28 mouse cellular contexts compared by ENCODE assay signal in the genomic region with DNA sequence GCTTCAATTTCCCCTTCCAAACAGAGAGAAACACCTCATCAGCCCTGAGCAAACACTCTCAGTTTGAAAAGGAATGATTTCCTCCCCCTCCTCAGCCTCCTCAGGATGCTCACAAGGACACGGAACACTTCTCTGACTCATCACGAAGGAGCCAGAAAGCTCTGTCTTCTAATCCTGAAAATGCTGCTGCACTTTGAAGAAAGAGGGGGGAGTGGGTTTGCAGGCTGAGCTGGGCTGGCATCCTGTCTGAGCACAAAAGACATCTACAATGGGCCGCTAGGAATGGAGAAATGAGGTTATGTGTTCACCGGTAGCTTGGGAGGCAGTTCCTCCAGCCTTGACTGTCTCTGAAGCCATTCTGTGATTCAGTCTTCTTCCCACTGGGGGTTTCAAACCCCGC.
DNase-seq lines count a peak whose midpoint lies in the region; ATAC-seq lines count a peak whose summit lies in the region.
"Had no signal": no experiment of that assay in that cellular context is flagged by ENCODE, and none has a peak within 500 bp of the region (broad histone marks: within the 10 kb centered on the region; RNA-seq: fewer than 3 reads in every experiment).

No protein-coding gene starts in this region.

- no peak overlapping the region for H3K4me3 ChIP-seq in neural tube, embryonic 15.5 days (replicated peaks)
- H3K4me3 ChIP-seq: embryonic facial prominence, embryonic 13.5 days; forebrain, embryonic 13.5 days; heart, embryonic 12.5 days; hindbrain, embryonic 12.5 days; limb, embryonic 15.5 days; liver, embryonic 15.5 days; lung, embryonic 15.5 days; midbrain, embryonic 10.5 days; neural tube, embryonic 13.5 days had no signal

- no peaks in the 10 kb centered on the region for H3K36me3 ChIP-seq in neural tube, embryonic 15.5 days
- H3K36me3 ChIP-seq: embryonic facial prominence, embryonic 13.5 days; heart, embryonic 12.5 days; hindbrain, embryonic 12.5 days; limb, embryonic 15.5 days; liver, embryonic 15.5 days; lung, embryonic 15.5 days; midbrain, embryonic 10.5 days; neural tube, embryonic 13.5 days had no signal

- H3K4me1 ChIP-seq in neural tube, embryonic 15.5 days: peaks cover 7% of the 10 kb centered on the region; the same call in 1 of the 2 replicates
- H3K4me1 ChIP-seq: embryonic facial prominence, embryonic 13.5 days; heart, embryonic 12.5 days; hindbrain, embryonic 12.5 days; limb, embryonic 15.5 days; liver, embryonic 15.5 days; lung, embryonic 15.5 days; neural tube, embryonic 13.5 days had no signal

- H3K9ac ChIP-seq in neural tube, embryonic 15.5 days (replicated peaks): no peak overlapping the region
- H3K9ac ChIP-seq: embryonic facial prominence, embryonic 13.5 days; forebrain, embryonic 13.5 days; heart, embryonic 12.5 days; hindbrain, embryonic 12.5 days; limb, embryonic 15.5 days; liver, embryonic 15.5 days; lung, embryonic 15.5 days; neural tube, embryonic 13.5 days had no signal

- H3K9me3 ChIP-seq in neural tube, embryonic 15.5 days (replicated peaks): no peaks in the 10 kb centered on the region
- H3K9me3 ChIP-seq: embryonic facial prominence, embryonic 13.5 days; forebrain, embryonic 13.5 days; limb, embryonic 15.5 days; liver, embryonic 15.5 days; lung, embryonic 15.5 days; midbrain, embryonic 10.5 days; neural tube, embryonic 13.5 days had no signal

- peak; percentile 65 for DNase-seq in heart, adult 11 months
- DNase-seq in heart, postnatal 4 days: no peak
- DNase-seq in neural tube, embryonic 10.5 days (ENCODE audit: extremely low spot score, low spot score): no peak
- peak; percentile 63 to 82 for DNase-seq in frontal cortex, adult 2 months (ENCODE audit: extremely low spot score in 1 of 2, low spot score in 1 of 2)
- peak; percentile 57 to 58 for DNase-seq in left cerebral cortex, postnatal 36 days (ENCODE audit: low spot score in 2 of 2)
- DNase-seq in lung, postnatal 36 days: no peak
- DNase-seq in thymus, postnatal 4 days: no peak
- DNase-seq: adrenal gland, postnatal 14 days; cerebellum, adult 11 months; cerebellum, postnatal 14 days; gastrocnemius, postnatal 14 days; heart, adult 18-20 months; heart, postnatal 10 days; kidney, postnatal 25 days; thymus, adult 2 months had no signal

- H3K27ac ChIP-seq in neural tube, embryonic 15.5 days (replicated peaks): 0 out of 2 replicates have a peak overlapping the region, but pooled peaks have one; percentile 18
- H3K27ac ChIP-seq: embryonic facial prominence, embryonic 13.5 days; forebrain, embryonic 13.5 days; hindbrain, embryonic 12.5 days; limb, embryonic 15.5 days; liver, embryonic 15.5 days; lung, embryonic 15.5 days; macrophage; midbrain, embryonic 10.5 days; neural tube, embryonic 13.5 days had no signal

- H3K27me3 ChIP-seq in neural tube, embryonic 15.5 days (replicated peaks): no peaks in the 10 kb centered on the region
- H3K27me3 ChIP-seq: embryonic facial prominence, embryonic 13.5 days; forebrain, embryonic 13.5 days; heart, embryonic 12.5 days; hindbrain, embryonic 12.5 days; limb, embryonic 15.5 days; liver, embryonic 15.5 days; lung, embryonic 15.5 days; neural tube, embryonic 13.5 days had no signal

- no peak for ATAC-seq in neural tube, embryonic 15.5 days (ENCODE audit: low FRiP score)
- ATAC-seq: CD4-positive, CD25-positive, alpha-beta regulatory T cell, adult 4 months; forebrain, embryonic 13.5 days; intestine, postnatal 0 days had no signal

- intact Hi-C loops in left cerebral cortex, postnatal 36 days (cut with DNase I): no loop called here

- H3K4me2 ChIP-seq in neural tube, embryonic 15.5 days: no peak overlapping the region
- H3K4me2 ChIP-seq: embryonic facial prominence, embryonic 13.5 days; forebrain, embryonic 13.5 days; heart, embryonic 12.5 days; hindbrain, embryonic 12.5 days; limb, embryonic 15.5 days; liver, embryonic 15.5 days; lung, embryonic 15.5 days; neural tube, embryonic 13.5 days had no signal

- WGBS in neural tube, embryonic 15.5 days: 52% methylated on average over 5 of the region's 5 CpGs

Comparison
In these comparisons a context has a peak if more than half of its experiments do, and no peak if none do; other contexts are left out.
1. DNase-seq: peak in heart, adult 11 months (single experiment), frontal cortex, adult 2 months (2 of 2) and left cerebral cortex, postnatal 36 days (2 of 2); none in heart, postnatal 4 days (single experiment), neural tube, embryonic 10.5 days (single experiment), lung, postnatal 36 days (single experiment) and thymus, postnatal 4 days (single experiment).